Mouse (Mus musculus) embryonic facial prominence, embryonic 11.5 days (tissue): ENCODE measurements around the gene Atp8b2. TPM values are rescaled to one million over a fixed set of nuclear protein-coding genes. Genes with fewer than 3 reads are reported as not detected.

Source experiments
- ATAC-seq: fragments of 200-750 bp; cut with Nextera tagmentation; replicated peaks from 2 replicates; pipeline ENCODE4 v1.8.0; 2017; ENCODE audit warnings: low read depth; ENCODE audit not compliant: insufficient number of reproducible peaks, low FRiP score, low TSS enrichment
- DNase-seq: peaks from one replicate; pipeline ENCODE4 v3.0.0-alpha.2; 2015; ENCODE audit warnings: low spot score
- H3K27ac ChIP-seq: fragments of 300-500 bp; sonication (generic); replicated peaks from 2 replicates; pipeline ENCODE4 v1.5.1; 2014; ENCODE audit warnings: mild to moderate bottlenecking, low read depth, low read length, control low read depth
- H3K27me3 ChIP-seq: fragments of 300-500 bp; sonication (generic); 2 replicates; pipeline ENCODE4 v1.6.1; 2014; ENCODE audit warnings: mild to moderate bottlenecking, low read length, moderate library complexity, mixed read lengths; ENCODE audit not compliant: control insufficient read depth, insufficient read depth
- H3K36me3 ChIP-seq: fragments of 300-500 bp; sonication (generic); replicated peaks from 2 replicates; pipeline ENCODE4 v1.6.1; 2014; ENCODE audit warnings: low read depth, mild to moderate bottlenecking, low read length, moderate library complexity, mixed read lengths; ENCODE audit not compliant: control insufficient read depth, insufficient read depth
- H3K4me1 ChIP-seq: fragments of 300-500 bp; sonication (generic); 2 replicates; pipeline ENCODE4 v1.6.1; 2014; ENCODE audit warnings: low read length, mixed read lengths; ENCODE audit not compliant: control insufficient read depth, insufficient read depth
- H3K4me2 ChIP-seq: fragments of 300-500 bp; sonication (generic); 2 replicates; pipeline ENCODE4 v1.6.1; 2014; ENCODE audit warnings: low read depth, mild to moderate bottlenecking, control low read depth, low read length, moderate library complexity
- H3K4me3 ChIP-seq: fragments of 300-500 bp; sonication (generic); 2 replicates; pipeline ENCODE4 v1.5.1; 2014; ENCODE audit warnings: low read depth, low read length, control low read depth
- H3K9ac ChIP-seq: fragments of 300-500 bp; sonication (generic); replicated peaks from 2 replicates; pipeline ENCODE4 v1.6.1; 2014; ENCODE audit warnings: mild to moderate bottlenecking, control low read depth, low read length
- H3K9me3 ChIP-seq: fragments of 300-500 bp; sonication (generic); replicated peaks from 2 replicates; pipeline ENCODE4 v1.6.1; 2016; ENCODE audit warnings: mild to moderate bottlenecking, low read length, inconsistent platforms, mixed read lengths; ENCODE audit not compliant: control insufficient read depth
- WGBS: fragments of 180-500 bp; shearing (Covaris S2); extraction: QIAGEN DNeasy Blood & Tissue Kit; methylation state at CpG from one replicate; pipeline ENCODE4 v1.1.7; 2014; 5-methylcytosine and 5-hydroxymethylcytosine counted together
- polyA plus RNA-seq: library from polyadenylated mRNA; unstranded; fragments of >200 nt; fragmentation: Nextera tagmentation; extraction: Ambion mirVana; gene quantifications from 2 replicates; pipeline ENCODE4 v1.2.1, GENCODE M21; 2014

Gene Atp8b2
- polyA plus RNA-seq, 1 experiment from 2014 or later, result 10.6 TPM

DNA sequence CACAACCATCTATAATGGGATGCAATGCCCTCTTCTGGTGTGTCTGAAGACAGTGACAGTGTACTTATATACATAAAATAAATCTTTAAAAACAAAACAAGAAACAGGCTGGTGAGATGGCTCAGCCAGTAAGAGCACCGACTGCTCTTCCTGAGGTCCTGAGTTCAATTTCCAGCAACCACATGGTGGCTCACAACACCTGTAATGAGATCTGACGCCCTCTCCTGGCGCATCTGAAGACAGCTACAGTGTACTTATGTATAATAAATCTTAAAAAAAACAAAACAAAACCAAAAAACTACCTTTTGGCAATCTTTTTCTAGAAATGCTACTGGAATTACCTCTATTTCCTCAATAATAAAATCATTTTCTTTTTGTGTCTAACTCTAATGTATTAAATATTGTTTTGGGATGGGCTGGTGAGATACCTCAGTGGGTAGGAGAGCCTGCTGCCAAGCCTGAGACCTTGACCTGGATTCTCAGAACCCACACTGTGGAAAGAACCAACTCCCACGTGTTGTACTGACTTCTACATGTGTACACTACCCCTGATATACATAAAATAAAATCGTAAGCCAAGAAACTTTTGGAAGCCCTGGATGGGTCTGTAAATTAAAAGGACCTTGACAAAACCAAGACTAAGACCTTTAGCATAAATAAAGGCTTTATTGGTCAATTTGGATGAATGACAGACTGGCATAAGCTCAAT, 31.7 kb upstream of the Atp8b2 start:
- Histone ChIP-seq H3K27me3 (no peaks in the 10 kb centered on the region), H3K27ac (no peak overlapping the region), H3K9ac (no peak overlapping the region), H3K4me1 (no peaks in the 10 kb centered on the region), H3K4me2 (no peak overlapping the region), H3K4me3 (no peak overlapping the region), H3K9me3 (no peaks in the 10 kb centered on the region), H3K36me3 (no peaks in the 10 kb centered on the region)
- DNase-seq (no peak), ATAC-seq (no peak)
- WGBS, result 94% methylated on average over 5 of the region's 5 CpGs

DNA sequence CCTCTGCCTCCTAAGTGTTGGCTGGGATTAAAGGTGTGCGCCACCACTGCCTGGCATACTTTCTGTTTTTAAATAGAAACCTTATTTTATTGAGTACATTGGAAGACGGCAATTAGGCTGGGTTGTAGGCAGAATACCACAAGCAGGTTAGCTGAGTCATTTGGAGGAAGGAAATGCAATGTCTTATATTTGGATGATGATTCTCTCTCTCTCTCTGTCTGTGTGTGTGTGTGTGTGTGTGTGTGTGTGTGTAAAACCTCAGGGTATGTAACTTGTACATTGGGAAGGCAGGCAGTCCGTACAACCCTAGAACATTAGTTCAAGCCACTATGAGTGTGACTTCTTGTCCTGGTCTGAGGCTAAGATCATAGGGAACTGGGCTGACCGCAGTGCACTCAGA, 24.5 kb upstream of the Atp8b2 start:
- no peak for DNase-seq
- Histone ChIP-seq H3K27me3 (no peaks in the 10 kb centered on the region), H3K4me3 (no peak overlapping the region), H3K4me2 (no peak overlapping the region), H3K9ac (no peak overlapping the region), H3K9me3 (no peaks in the 10 kb centered on the region), H3K36me3 (no peaks in the 10 kb centered on the region), H3K27ac (no peak overlapping the region), H3K4me1 (no peaks in the 10 kb centered on the region)
- no peak for ATAC-seq
- 93% methylated on average over 4 of the region's 4 CpGs for WGBS

DNA sequence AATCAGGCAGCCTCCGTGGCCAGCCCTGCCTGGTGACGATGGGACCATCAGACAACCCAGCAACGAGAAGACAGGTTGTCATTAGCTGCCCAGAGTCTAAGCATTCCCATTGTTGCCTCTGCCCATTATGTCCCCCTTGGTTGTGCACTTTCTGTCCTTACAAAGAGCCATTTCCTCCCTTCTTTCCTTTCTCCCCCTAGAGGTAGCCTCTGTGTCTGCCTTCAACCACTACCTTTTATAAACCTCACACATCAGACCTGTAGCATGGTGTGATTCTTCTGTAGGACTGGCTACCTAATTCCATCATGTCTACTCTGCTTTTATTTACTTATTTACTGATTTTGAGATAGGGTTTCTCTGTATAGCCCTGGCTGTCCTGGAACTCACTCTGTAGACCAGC, 23.9 kb upstream of the Atp8b2 start:
- no peak overlapping the region for H3K9ac ChIP-seq
- no peak overlapping the region for H3K4me2 ChIP-seq
- H3K27me3 ChIP-seq, result no peaks in the 10 kb centered on the region
- H3K36me3 ChIP-seq, result no peaks in the 10 kb centered on the region
- WGBS, result 62% methylated on average over 3 of the region's 3 CpGs
- ATAC-seq (no peak), DNase-seq (no peak)
- H3K9me3 ChIP-seq, result no peaks in the 10 kb centered on the region
- no peak overlapping the region for H3K27ac ChIP-seq
- no peaks in the 10 kb centered on the region for H3K4me1 ChIP-seq
- H3K4me3 ChIP-seq, result no peak overlapping the region

DNA sequence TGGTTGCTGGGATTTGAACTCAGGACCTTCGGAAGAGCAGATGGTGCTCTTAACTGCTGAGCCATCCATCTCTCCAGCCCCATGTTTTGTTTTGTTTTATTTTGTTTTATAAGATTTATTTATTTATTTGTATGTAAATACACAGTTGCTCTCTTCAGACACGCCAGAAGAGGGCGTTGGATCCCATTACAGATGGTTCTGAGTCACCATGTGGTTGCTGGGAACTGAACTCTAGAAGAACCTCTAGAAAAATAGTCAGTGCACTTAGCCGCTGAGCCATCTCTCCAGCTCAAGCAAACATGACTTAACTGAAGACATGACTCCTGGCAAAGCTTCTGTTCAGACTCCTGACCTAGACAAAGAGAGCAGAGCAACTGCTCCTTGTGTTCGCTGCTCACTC, 19.1 kb upstream of the Atp8b2 start:
- Histone ChIP-seq H3K4me2 (no peak overlapping the region), H3K27ac (no peak overlapping the region), H3K4me3 (no peak overlapping the region), H3K27me3 (no peaks in the 10 kb centered on the region), H3K4me1 (no peaks in the 10 kb centered on the region), H3K9me3 (no peaks in the 10 kb centered on the region), H3K36me3 (no peaks in the 10 kb centered on the region), H3K9ac (no peak overlapping the region)
- whole genome bisulfite sequencing, result 74% methylated on average over 5 of the region's 5 CpGs
- ATAC-seq, result no peak
- no peak for DNase-seq

DNA sequence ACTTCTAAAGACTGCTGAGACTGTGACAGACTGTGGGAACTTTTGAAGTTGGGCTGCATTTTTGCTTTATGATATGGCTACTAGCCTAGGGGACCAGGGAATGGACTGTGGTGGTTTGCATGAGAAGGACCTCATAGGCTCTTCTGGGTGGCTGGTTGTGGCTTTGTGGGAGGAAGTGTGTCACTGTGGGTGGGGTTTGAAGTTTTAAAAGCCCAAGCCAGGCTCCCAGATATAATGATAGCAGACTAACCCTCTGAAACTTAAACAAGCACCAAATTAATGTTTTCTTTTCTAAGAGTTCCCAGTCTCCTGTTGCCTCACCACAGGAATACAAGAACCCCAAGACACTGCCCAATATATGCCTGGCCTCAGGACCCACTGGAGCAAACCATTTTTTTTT, 13.6 kb upstream of the Atp8b2 start:
- no peak overlapping the region for H3K27ac ChIP-seq
- no peaks in the 10 kb centered on the region for H3K36me3 ChIP-seq
- H3K9me3 ChIP-seq, result no peaks in the 10 kb centered on the region
- no peaks in the 10 kb centered on the region for H3K4me1 ChIP-seq
- no peak for DNase-seq
- H3K4me2 ChIP-seq, result no peak overlapping the region
- H3K27me3 ChIP-seq, result no peaks in the 10 kb centered on the region
- ATAC-seq, result no peak
- no peak overlapping the region for H3K4me3 ChIP-seq
- no peak overlapping the region for H3K9ac ChIP-seq

DNA sequence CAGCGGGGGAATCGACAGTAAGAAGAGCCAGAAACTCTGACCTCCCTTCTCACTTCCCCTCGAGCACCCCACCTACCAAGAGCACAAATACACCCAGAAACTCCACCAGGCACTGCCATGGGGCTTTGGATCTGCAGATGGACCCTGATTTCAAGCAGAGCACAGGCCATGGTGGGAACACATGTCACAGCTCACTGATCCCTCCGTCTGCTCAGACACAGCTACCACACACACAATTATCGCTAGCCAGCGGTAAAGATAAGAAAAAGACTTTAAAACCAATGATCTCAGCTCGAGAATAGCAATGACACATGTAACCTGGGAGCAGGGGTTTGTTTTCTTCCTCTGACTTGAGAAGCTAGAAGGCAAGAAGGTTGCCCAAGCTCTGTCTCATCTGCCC, 5.2 kb upstream of the Atp8b2 start:
- DNase-seq, result no peak
- Histone ChIP-seq H3K27ac (no peak overlapping the region), H3K4me1 (no peaks in the 10 kb centered on the region), H3K9me3 (no peaks in the 10 kb centered on the region), H3K9ac (no peak overlapping the region), H3K4me2 (no peak overlapping the region), H3K27me3 (no peaks in the 10 kb centered on the region), H3K4me3 (no peak overlapping the region), H3K36me3 (no peaks in the 10 kb centered on the region; the same call in 1 of the 2 replicates)
- no peak for ATAC-seq
- 77% methylated on average over 7 of the region's 7 CpGs for WGBS

DNA sequence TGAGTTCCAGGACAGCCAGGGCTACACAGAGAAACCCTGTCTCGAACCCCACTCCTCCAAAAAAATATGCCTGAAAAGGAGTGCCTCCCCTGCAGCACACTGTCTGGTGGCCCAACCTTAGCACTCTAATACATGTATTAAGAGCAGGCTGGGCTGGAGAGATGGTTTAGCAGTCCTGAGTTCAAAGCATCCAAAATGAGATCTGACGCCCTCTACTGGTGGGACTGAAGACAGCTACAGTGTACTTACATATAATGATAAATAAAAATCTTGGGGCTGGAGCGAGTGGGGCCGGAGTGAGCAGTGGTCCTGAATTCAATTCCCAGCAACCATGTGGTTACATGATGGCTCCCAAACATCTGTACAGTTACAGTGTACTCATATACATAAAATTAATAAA, 3.6 kb upstream of the Atp8b2 start:
- ATAC-seq, result no peak
- Histone ChIP-seq H3K4me2 (no peak overlapping the region), H3K4me1 (no peaks in the 10 kb centered on the region), H3K27ac (no peak overlapping the region), H3K36me3 (no peaks in the 10 kb centered on the region; the same call in 1 of the 2 replicates), H3K4me3 (no peak overlapping the region), H3K27me3 (no peaks in the 10 kb centered on the region), H3K9me3 (no peaks in the 10 kb centered on the region), H3K9ac (no peak overlapping the region)
- WGBS, result 77% methylated on average over 4 of the region's 4 CpGs
- no peak for DNase-seq

DNA sequence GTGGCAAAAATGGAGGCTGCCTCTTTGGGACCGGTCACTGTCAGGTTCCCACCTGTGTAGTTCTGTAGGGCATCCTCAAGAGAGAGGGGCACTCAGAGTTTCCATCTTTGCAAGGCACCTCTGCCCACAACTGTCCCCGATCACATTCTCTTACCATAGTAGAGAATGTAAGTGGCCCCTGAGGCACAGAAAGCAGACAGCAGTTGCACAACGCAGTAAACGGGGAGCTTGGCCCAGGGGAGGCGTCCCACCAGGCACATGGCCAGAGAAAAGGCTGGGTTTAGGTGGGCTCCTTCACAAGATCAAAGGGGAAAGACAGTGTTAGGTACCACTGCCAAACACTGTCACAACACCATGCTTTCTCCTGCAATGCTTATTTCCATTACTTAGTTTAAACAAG, 2.7 kb upstream of the Atp8b2 start:
- Histone ChIP-seq H3K9ac (no peak overlapping the region), H3K4me2 (no peak overlapping the region), H3K4me3 (no peak overlapping the region), H3K27me3 (no peaks in the 10 kb centered on the region), H3K4me1 (peaks cover 7% of the 10 kb centered on the region), H3K27ac (no peak overlapping the region), H3K9me3 (no peaks in the 10 kb centered on the region), H3K36me3 (no peaks in the 10 kb centered on the region; the same call in 1 of the 2 replicates)
- ATAC-seq (no peak), DNase-seq (no peak)
- WGBS, result 89% methylated on average over 5 of the region's 5 CpGs
